Mouse (Mus musculus) adipose tissue, adult 10 weeks (tissue): ENCODE data around the gene Vmn1r84. TPM values are rescaled to one million over a fixed set of nuclear protein-coding genes. Genes with fewer than 3 reads are reported as not detected.

Source experiments
- polyA plus RNA-seq: library from polyadenylated mRNA; stranded (reverse); fragments of 350-450 nt; fragmentation: Illumina TruSeq; extraction: RNeasy Lipid Tissue Mini Kit (QIAGEN cat#74804); gene quantifications from one replicate; pipeline ENCODE4 v1.2.3, GENCODE M21; 2014; ENCODE audit warnings: low read depth, low replicate concordance

The Vmn1r84 gene
- polyA plus RNA-seq = not detected

DNA sequence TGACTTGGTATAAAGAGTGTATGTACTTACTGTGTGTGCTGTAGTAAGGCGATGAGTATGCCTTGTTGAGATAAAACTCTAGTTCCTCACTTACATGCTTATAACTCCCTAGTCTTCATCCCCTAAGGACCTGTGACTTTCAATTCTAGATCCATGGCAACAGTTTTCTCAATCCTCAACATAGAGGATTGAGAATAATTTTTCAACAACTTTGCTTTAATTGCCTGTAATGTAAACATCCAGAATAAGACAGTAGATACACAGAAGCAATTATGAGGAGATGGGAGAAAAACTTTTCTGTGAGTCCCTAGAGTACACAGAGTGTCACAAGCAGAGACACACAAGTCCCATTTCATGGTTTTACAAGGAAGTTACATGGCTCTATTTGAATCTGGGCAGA lies at the start of gene Vmn1r84:
Gene Vmn1r84, minus strand, starts transcription at position 101 of the 400 bp plus-strand sequence.

GRCm38 (mm10) chr7:12329381-12329780 lies 39.7 kb downstream of the Vmn1r84 start, which contains the start of gene Vmn1r83:
TSS of gene Vmn1r83 (minus strand) at chr7:12329481.

Other genes with a start within 250 kb of the Vmn1r84 start
- not detected for gene Vmn1r78, start 219.0 kb downstream of the Vmn1r84 start, polyA plus RNA-seq
- gene Vmn1r79, start 198.0 kb downstream of the Vmn1r84 start, polyA plus RNA-seq = not detected
- gene Vmn1r80, start 180.0 kb downstream of the Vmn1r84 start, polyA plus RNA-seq = not detected
- not detected for gene Vmn1r81, start 101.0 kb downstream of the Vmn1r84 start, polyA plus RNA-seq
- gene Vmn1r82, start 68.8 kb downstream of the Vmn1r84 start, polyA plus RNA-seq = not detected
- not detected for gene Vmn1r83, start 39.8 kb downstream of the Vmn1r84 start, polyA plus RNA-seq
- 1.8 TPM for gene Zfp551, start 53.5 kb upstream of the Vmn1r84 start, polyA plus RNA-seq
- 7.8 TPM for gene Zfp606, start 109.0 kb upstream of the Vmn1r84 start, polyA plus RNA-seq
- gene 2900092C05Rik, start 143.2 kb upstream of the Vmn1r84 start, polyA plus RNA-seq = 1.0 TPM
- gene Vmn2r53, start 239.5 kb upstream of the Vmn1r84 start, polyA plus RNA-seq = not detected